Mouse (Mus musculus): Measurements from ENCODE around the gene Dst. TPM values are rescaled to one million over a fixed set of nuclear protein-coding genes. Genes with fewer than 3 reads are reported as not detected.

The Dst gene
- total RNA-seq, 2 experiments from 2014 or later = 0.31 to 0.49 TPM

- no peak for ATAC-seq (replicated peaks; ENCODE audit: poor library complexity, severe bottlenecking)
These were observed 213.4 kb downstream of the Dst start for GRCm38 (mm10) chr1:34121157-34122015.

GRCm38 (mm10) chr1:34122198-34122597, 214.2 kb downstream of the Dst start:
- no peak for ATAC-seq (replicated peaks; ENCODE audit: poor library complexity, severe bottlenecking)

- ATAC-seq (replicated peaks; ENCODE audit: poor library complexity, severe bottlenecking) = no peak
These were observed 214.9 kb downstream of the Dst start for GRCm38 (mm10) chr1:34122905-34123304.

GRCm38 (mm10) chr1:34123334-34123733, 215.3 kb downstream of the Dst start:
- ATAC-seq (replicated peaks; ENCODE audit: poor library complexity, severe bottlenecking) = no peak

GRCm38 (mm10) chr1:34124376-34124775, 216.4 kb downstream of the Dst start:
- no peak for ATAC-seq (replicated peaks; ENCODE audit: poor library complexity, severe bottlenecking)

GRCm38 (mm10) chr1:34125148-34125547, 217.1 kb downstream of the Dst start:
- no peak for ATAC-seq (replicated peaks; ENCODE audit: poor library complexity, severe bottlenecking)

- ATAC-seq (replicated peaks; ENCODE audit: poor library complexity, severe bottlenecking) = no peak
These were observed 219.9 kb downstream of the Dst start for GRCm38 (mm10) chr1:34127714-34128474.

- ATAC-seq (replicated peaks; ENCODE audit: poor library complexity, severe bottlenecking) = no peak
These were observed 220.8 kb downstream of the Dst start for GRCm38 (mm10) chr1:34128796-34129195.

GRCm38 (mm10) chr1:34129691-34130090, 221.7 kb downstream of the Dst start:
- ATAC-seq (replicated peaks; ENCODE audit: poor library complexity, severe bottlenecking) = no peak

GRCm38 (mm10) chr1:34130804-34131203, 222.8 kb downstream of the Dst start:
- ATAC-seq (replicated peaks; ENCODE audit: poor library complexity, severe bottlenecking) = no peak

GRCm38 (mm10) chr1:34132875-34133274, 224.8 kb downstream of the Dst start:
- ATAC-seq (replicated peaks; ENCODE audit: poor library complexity, severe bottlenecking) = no peak

GRCm38 (mm10) chr1:34135535-34135934, 227.5 kb downstream of the Dst start:
- no peak for ATAC-seq (replicated peaks; ENCODE audit: poor library complexity, severe bottlenecking)

GRCm38 (mm10) chr1:34139191-34139853, 231.3 kb downstream of the Dst start:
- no peak for ATAC-seq (replicated peaks; ENCODE audit: poor library complexity, severe bottlenecking)

- no peak for ATAC-seq (replicated peaks; ENCODE audit: poor library complexity, severe bottlenecking)
These were observed 231.9 kb downstream of the Dst start for GRCm38 (mm10) chr1:34139871-34140471.

GRCm38 (mm10) chr1:34140686-34141085, 232.7 kb downstream of the Dst start:
- no peak for ATAC-seq (replicated peaks; ENCODE audit: poor library complexity, severe bottlenecking)

GRCm38 (mm10) chr1:34142951-34143580, 235.0 kb downstream of the Dst start:
- ATAC-seq (replicated peaks; ENCODE audit: poor library complexity, severe bottlenecking) = no peak

- no peak for ATAC-seq (replicated peaks; ENCODE audit: poor library complexity, severe bottlenecking)
These were observed 236.8 kb downstream of the Dst start for GRCm38 (mm10) chr1:34144826-34145225.

GRCm38 (mm10) chr1:34148039-34148438, 240.0 kb downstream of the Dst start:
- ATAC-seq (replicated peaks; ENCODE audit: poor library complexity, severe bottlenecking) = no peak

- no peak for ATAC-seq (replicated peaks; ENCODE audit: poor library complexity, severe bottlenecking)
These were observed 242.5 kb downstream of the Dst start for GRCm38 (mm10) chr1:34150416-34151093.

GRCm38 (mm10) chr1:34152683-34153082, 244.7 kb downstream of the Dst start:
- no peak for ATAC-seq (replicated peaks; ENCODE audit: poor library complexity, severe bottlenecking)

Data from granulocyte monocyte progenitor cell, adult 5-6 weeks (primary cell).